Mouse (Mus musculus): Measurements from ENCODE around the gene Dennd1a.

Dennd1a gene

GRCm38 (mm10) chr2:37799137-37799536, 488.1 kb downstream of the Dennd1a start:
- no peak for DNase-seq

- no peak for DNase-seq
Observed at GRCm38 (mm10) chr2:37797046-37797445, 490.1 kb downstream of the Dennd1a start.

GRCm38 (mm10) chr2:37796021-37796420, 491.2 kb downstream of the Dennd1a start:
- no peak for DNase-seq

GRCm38 (mm10) chr2:37791340-37791739, 495.9 kb downstream of the Dennd1a start:
- DNase-seq: no peak

GRCm38 (mm10) chr2:37790738-37791137, 496.5 kb downstream of the Dennd1a start:
- peak; percentile 56 for DNase-seq

GRCm38 (mm10) chr2:37789995-37790394, 497.2 kb downstream of the Dennd1a start:
- peak; percentile 70 for DNase-seq

GRCm38 (mm10) chr2:37789029-37789428, 498.2 kb downstream of the Dennd1a start:
- peak; percentile 53 for DNase-seq

GRCm38 (mm10) chr2:37788176-37788962, 498.8 kb downstream of the Dennd1a start:
- peak; percentile 76 for DNase-seq

- DNase-seq: peak; percentile 52
Observed at GRCm38 (mm10) chr2:37786461-37786860, 500.7 kb downstream of the Dennd1a start.

- DNase-seq: no peak
Observed at GRCm38 (mm10) chr2:37784473-37784872, 502.7 kb downstream of the Dennd1a start.

- DNase-seq: no peak
Observed at GRCm38 (mm10) chr2:37782002-37782401, 505.2 kb downstream of the Dennd1a start.

GRCm38 (mm10) chr2:37781421-37781820, 505.8 kb downstream of the Dennd1a start:
- no peak for DNase-seq

- DNase-seq: no peak
Observed at GRCm38 (mm10) chr2:37780270-37780929, 506.8 kb downstream of the Dennd1a start.

- DNase-seq: no peak
Observed at GRCm38 (mm10) chr2:37777958-37778720, 509.1 kb downstream of the Dennd1a start.

- DNase-seq: no peak
Observed at GRCm38 (mm10) chr2:37776611-37777411, 510.4 kb downstream of the Dennd1a start.

- DNase-seq: no peak
Observed at GRCm38 (mm10) chr2:37776016-37776415, 511.2 kb downstream of the Dennd1a start, which contains the start of gene Crb2. Crb2 (plus strand) TSS chr2:37776249.

GRCm38 (mm10) chr2:37774571-37774970, 512.6 kb downstream of the Dennd1a start:
- no peak for DNase-seq

- DNase-seq: peak; percentile 90
Observed at GRCm38 (mm10) chr2:37771618-37772285, 515.4 kb downstream of the Dennd1a start.

GRCm38 (mm10) chr2:37769793-37770192, 517.4 kb downstream of the Dennd1a start:
- no peak for DNase-seq

GRCm38 (mm10) chr2:37768903-37769302, 518.3 kb downstream of the Dennd1a start:
- DNase-seq: no peak

GRCm38 (mm10) chr2:37767739-37768138, 519.5 kb downstream of the Dennd1a start:
- DNase-seq: no peak

GRCm38 (mm10) chr2:37767080-37767547, 520.1 kb downstream of the Dennd1a start:
- no peak for DNase-seq
